Mouse (Mus musculus): ENCODE measurements around the gene Lonrf3. TPM values are rescaled to one million over a fixed set of nuclear protein-coding genes. Genes with fewer than 3 reads are reported as not detected.

Lonrf3 gene
- total RNA-seq (2021): 1 to 10 TPM; 1.7 to 1.8 TPM
- long read RNA-seq, experiment 1: 0 reads
- long read RNA-seq, experiment 2, partial matches to known transcripts: 0 of 1 reads
- long read RNA-seq, experiment 2, other reads (novel, unspliced or antisense): 0 of 1 reads

- peak; percentile 68 to 74 for DNase-seq
- intact Hi-C loops (cut with DNase I): loop anchor here (5.0 kb wide), 1 partner anchor 101 kb away; no protein-coding TSS in a partner anchor
Observed at GRCm38 (mm10) chrX:36328271-36329039, at the start of gene Lonrf3. Lonrf3 (plus strand) TSS chrX:36328353.

- no peak for DNase-seq
- intact Hi-C loops (cut with DNase I): no loop called here
Observed at GRCm38 (mm10) chrX:36278750-36279149, 49.4 kb upstream of the Lonrf3 start.

DNA sequence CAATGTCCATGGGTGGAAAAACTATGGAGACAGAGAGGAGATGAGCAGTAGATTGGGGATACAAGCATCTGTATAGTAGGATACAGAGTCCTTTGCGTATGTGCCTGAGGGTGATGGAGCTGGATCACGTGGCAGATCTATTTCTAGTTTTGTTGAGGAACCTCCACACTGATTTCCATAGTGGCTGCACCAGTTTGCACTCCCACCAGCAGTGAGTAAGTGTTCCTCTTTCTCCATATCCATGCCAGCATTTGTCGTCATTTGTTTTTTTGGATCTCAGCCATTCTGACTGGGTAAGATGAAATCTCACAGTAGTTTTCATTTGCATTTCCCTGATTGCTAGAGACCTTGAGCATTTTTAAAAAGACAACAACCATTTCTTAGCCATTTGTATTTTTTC is 16.7 kb upstream of the Lonrf3 start:
- intact Hi-C loops (cut with DNase I): no loop called here
- DNase-seq: no peak

DNA sequence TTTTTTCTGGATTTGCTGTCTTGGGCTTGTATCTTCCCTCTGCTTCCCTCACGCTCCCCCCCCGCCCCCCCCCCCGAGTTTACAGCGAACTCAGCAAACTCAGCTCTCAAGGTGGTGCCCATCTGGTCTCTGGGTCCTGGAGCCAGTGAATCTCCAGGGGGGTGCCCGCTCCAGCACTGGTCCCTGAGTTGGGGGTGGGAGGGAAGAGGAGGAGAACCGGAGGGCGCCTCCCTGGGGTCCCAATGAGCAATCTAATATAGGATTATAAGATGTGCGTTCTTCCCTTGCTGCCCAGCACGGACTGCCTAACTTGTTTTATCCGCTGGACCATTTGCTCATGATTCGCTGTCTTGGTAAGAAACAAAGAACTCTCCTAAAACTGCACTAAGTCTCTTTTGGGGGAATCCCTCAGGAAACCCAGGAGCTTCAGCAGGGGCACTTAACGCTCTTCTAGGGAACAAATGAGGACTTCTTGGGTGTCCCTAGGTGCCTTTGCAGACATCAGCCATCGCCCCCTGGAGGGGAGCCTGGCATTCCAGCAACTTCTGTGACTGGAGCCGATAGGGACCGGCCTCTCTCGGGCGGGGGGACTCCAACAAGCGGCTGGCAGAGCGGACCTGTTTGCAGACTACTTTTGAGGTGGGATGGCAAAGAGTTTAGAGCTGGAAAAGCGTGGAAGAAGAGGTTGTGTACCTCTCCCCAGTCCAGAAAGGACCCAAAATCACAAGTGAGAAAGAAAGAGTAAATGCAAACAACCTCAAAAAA is 480 bp upstream of the Lonrf3 start:
- intact Hi-C loops (cut with DNase I): loop anchor here (5.0 kb wide), 1 partner anchor 100 kb away; no protein-coding TSS in a partner anchor
- DNase-seq: peak; percentile 29 to 42

DNA sequence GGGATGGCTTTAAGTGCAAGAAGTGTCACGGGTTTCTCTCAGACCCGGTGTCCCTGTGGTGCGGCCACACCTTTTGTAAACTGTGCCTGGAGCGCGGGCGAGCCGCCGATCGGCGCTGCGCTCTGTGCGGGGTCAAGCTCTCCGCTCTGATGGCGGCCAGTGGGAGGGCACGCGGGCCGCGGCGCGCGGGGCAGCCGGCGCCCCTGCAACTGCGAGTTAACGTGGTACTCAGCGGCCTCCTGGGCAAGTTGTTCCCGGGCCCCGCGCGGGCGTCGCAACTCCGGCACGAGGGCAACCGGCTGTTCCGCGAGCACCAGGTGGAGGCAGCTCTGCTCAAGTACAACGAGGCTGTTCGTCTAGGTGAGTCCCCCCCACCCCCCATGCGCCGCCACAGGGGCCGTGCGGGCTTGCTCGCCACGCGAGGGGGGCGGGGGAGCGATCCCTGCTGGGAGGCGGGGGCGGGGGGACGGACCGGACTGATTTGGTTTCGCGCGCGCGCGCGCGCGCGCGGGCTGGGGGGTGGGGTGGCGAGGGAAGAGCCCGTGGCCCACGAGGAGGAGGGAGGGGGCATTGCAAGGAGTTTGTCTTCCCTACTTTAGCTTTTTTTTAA is 992 bp downstream of the Lonrf3 start:
- intact Hi-C loops (cut with DNase I): loop anchor here (5.0 kb wide), 1 partner anchor 102 kb away; no protein-coding TSS in a partner anchor
- DNase-seq: peak in 1 of 2 experiments; percentile 22

- intact Hi-C loops (cut with DNase I): loop anchor here (5.0 kb wide), 1 partner anchor 103 kb away; no protein-coding TSS in a partner anchor
- DNase-seq: peak; percentile 58 to 72
Observed at GRCm38 (mm10) chrX:36329849-36330411, 1.8 kb downstream of the Lonrf3 start.

GRCm38 (mm10) chrX:36352446-36352845 is 24.3 kb downstream of the Lonrf3 start:
- intact Hi-C loops (cut with DNase I): loop anchor here (2.0 kb wide), 1 partner anchor 126 kb away; no protein-coding TSS in a partner anchor
- peak; percentile 18 to 38 for DNase-seq

DNA sequence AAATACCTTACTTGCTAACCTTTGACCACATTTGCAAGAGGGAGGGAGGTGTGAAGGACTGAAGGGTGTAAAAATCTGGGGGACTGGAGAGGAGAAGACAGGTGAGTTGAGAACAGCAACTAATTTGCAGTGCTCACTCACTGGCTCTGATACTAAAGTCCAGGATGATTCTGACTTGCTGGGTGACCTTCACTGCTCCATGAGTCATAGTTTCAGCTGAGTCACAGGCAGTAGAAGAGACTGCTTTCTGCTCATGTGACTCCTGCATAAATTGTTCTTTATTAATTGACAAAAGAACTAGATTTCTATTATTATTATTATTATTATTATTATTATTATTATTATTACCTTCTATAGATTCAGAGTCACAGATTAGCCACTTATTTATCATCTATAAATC is 57.2 kb downstream of the Lonrf3 start:
- intact Hi-C loops (cut with DNase I): no loop called here
- no peak for DNase-seq

DNA sequence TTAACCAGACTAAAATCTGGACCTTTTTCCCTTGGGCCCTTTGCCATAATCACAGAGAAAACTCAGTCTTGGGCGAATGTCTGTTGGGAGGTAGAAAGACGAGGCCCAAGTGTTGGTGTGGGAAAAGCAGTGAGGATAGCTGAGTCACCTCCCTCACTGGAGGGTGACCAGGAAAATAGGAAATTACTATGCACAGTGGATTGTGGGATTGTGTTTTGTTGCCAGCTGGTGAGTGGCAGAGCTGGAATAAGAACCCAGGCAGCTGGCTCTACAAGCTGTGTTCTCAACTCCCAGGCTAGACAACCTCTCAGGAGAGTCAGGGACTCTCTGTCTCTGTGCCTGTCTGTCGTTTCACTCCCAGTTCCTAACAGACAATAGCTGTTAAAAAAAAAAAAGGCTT is 61.8 kb downstream of the Lonrf3 start:
- DNase-seq: peak in 1 of 2 experiments; percentile 2
- intact Hi-C loops (cut with DNase I): no loop called here

DNA sequence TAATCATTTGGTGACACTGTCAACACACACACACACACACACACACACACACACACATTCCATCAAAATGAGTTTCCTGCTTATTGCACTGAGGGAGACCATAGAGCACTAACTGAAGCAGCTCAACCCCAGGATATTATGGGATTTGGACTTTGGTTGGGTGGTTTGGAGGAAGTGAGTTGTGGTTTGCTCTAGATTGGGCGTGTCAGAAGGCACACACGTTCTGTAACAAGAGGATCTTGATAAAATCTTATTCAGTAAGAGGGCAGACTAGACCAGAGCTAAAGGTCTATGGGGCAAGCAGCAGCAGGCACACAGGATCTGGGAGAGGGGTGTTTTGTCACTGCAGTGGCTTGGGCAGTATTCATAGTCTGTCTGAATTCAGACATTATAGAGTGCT is 62.4 kb downstream of the Lonrf3 start:
- no peak for DNase-seq
- intact Hi-C loops (cut with DNase I): no loop called here

DNA sequence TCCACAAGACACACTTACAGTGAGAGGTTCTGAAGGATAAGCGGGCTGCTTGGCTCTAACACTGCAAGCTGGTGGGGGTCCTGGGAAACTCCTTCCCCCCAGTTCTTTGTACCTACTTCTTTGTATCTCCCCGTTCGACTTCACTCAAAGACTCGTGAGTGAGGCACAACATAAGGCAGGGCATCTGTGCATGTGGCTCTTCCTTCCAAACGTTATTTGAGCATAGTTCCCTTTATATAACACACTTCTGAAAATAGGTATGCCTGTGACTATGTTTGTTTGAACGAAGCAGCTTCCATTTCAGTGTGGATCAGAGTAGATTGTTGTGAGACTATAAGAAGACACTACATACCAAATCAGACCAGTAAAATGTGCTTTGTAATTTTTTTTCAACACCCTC is 64.5 kb downstream of the Lonrf3 start:
- DNase-seq: no peak
- intact Hi-C loops (cut with DNase I): loop anchor here (2.0 kb wide), 1 partner anchor 166 kb away; no protein-coding TSS in a partner anchor

GRCm38 (mm10) chrX:36393279-36393678 is 65.1 kb downstream of the Lonrf3 start:
- intact Hi-C loops (cut with DNase I): loop anchor here (2.0 kb wide), 1 partner anchor 166 kb away; no protein-coding TSS in a partner anchor
- no peak for DNase-seq

GRCm38 (mm10) chrX:36400980-36401379 is 72.8 kb downstream of the Lonrf3 start, which contains the start of gene Gm6268:
Gm6268 (plus strand) TSS chrX:36401280.
- no peak for DNase-seq
- intact Hi-C loops (cut with DNase I): no loop called here

- DNase-seq: peak in 1 of 2 experiments; percentile 4
- intact Hi-C loops (cut with DNase I): no loop called here
Observed at GRCm38 (mm10) chrX:36402316-36402715, 74.2 kb downstream of the Lonrf3 start.

Small RNA genes within 50 kb of the gene (microRNA-seq; reads per million reads assigned to microRNA genes)
- gene Gm44485: 0 reads per million in 2 experiments

Other genes with a start within 250 kb of the Lonrf3 start
- gene Il13ra1, start 216.2 kb upstream of the Lonrf3 start, total RNA-seq (2021): 10 to 100 TPM; 38.0 to 45.0 TPM
- under 1 TPM; 0.17 TPM for gene Zcchc12, start 132.4 kb upstream of the Lonrf3 start, total RNA-seq (2021)
- gene Gm6268, start 72.9 kb downstream of the Lonrf3 start, total RNA-seq (2021): not detected
- gene Gm14569, start 163.5 kb downstream of the Lonrf3 start, total RNA-seq (2021): not detected